Mouse (Mus musculus) bone marrow macrophage, adult 2 months (primary cell): Measurements from ENCODE around the gene Arfip1.

ENCODE experiments used
- CTCF ChIP-seq: IDR thresholded peaks from 2 replicates; pipeline ENCODE4 v1.5.1; 2012; ENCODE audit warnings: low read depth, mild to moderate bottlenecking, low read length, moderate library complexity
- POLR2A ChIP-seq: IDR thresholded peaks from 2 replicates; pipeline ENCODE4 v1.6.1; 2012; ENCODE audit warnings: mild to moderate bottlenecking, low read depth, low read length, borderline replicate concordance

DNA sequence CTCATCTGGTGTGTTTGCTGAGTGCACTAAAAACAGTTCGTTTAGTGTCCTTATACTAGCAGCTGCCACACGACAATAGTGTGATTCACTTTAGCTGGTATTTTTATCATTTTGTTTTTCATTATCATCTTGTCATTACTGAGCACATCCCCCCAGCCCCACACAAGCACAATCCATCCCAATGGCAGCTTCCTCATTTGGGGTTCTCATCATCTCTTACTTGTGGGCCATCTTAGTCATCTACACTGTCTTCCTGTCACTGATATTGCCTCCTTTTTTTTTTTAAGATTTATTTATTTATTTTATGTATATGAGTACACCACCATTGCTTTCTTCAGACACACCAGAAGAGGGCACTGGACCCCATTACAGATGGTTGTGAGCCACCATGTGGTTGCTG, 36.2 kb upstream of the Arfip1 start:
- no peak for TF ChIP-seq POLR2A
- TF ChIP-seq CTCF = no peak
